Mouse (Mus musculus): ENCODE results near the gene Ceacam14. TPM values are rescaled to one million over a fixed set of nuclear protein-coding genes. Genes with fewer than 3 reads are reported as not detected.

The Ceacam14 gene
- not detected in 2 replicates for polyA plus RNA-seq (2012)

GRCm38 (mm10) chr7:17812333-17812732 is at the start of gene Ceacam14:
TSS of gene Ceacam14 (plus strand) at chr7:17812633.

Other genes with a start within 250 kb of the Ceacam14 start
- gene Ceacam5, start 99.4 kb upstream of the Ceacam14 start, polyA plus RNA-seq (2012), result not detected in 2 replicates
- not detected in 2 replicates for gene Gm5155, start 59.1 kb downstream of the Ceacam14 start, polyA plus RNA-seq (2012)
- not detected in 2 replicates for gene Ceacam11, start 159.5 kb downstream of the Ceacam14 start, polyA plus RNA-seq (2012)
- gene Ceacam13, start 197.3 kb downstream of the Ceacam14 start, polyA plus RNA-seq (2012), result not detected in 2 replicates